Mouse (Mus musculus) subcutaneous adipose tissue, adult 2 months (tissue): ENCODE results near the gene Nphs2. TPM values are rescaled to one million over a fixed set of nuclear protein-coding genes. Genes with fewer than 3 reads are reported as not detected.

Experiments
- polyA plus RNA-seq: library from polyadenylated mRNA; depleted of rRNA; stranded (reverse); fragments of >200 nt; gene quantifications from 2 replicates; pipeline ENCODE4 v1.2.3, GENCODE M21; 2012; ENCODE audit warnings: low replicate concordance; rRNA removed

Gene Nphs2
- polyA plus RNA-seq, result 0.08 TPM in 1 of 2 replicates, not detected in the other

GRCm38 (mm10) chr1:156310630-156311029, at the start of gene Nphs2:
Gene Nphs2 (plus strand): TSS chr1:156310727.

GRCm38 (mm10) chr1:156302911-156303749, 7.4 kb upstream of the Nphs2 start, which contains the start of gene Tdrd5:
Gene Tdrd5 (minus strand): TSS chr1:156303664.

GRCm38 (mm10) chr1:156365740-156366139, 55.2 kb downstream of the Nphs2 start, which contains the start of gene Gm2000:
Gene Gm2000 (plus strand): TSS chr1:156366040.

Other genes starting within 250 kb of the Nphs2 start
- 0.13 TPM in 1 of 2 replicates, not detected in the other for gene Fam163a, start 105.7 kb upstream of the Nphs2 start, polyA plus RNA-seq
- 0.03 TPM in 1 of 2 replicates, not detected in the other for gene Tdrd5, start 7.1 kb upstream of the Nphs2 start, polyA plus RNA-seq
- gene Gm2000, start 55.3 kb downstream of the Nphs2 start, polyA plus RNA-seq, result 23.2 and 40.1 TPM in 2 replicates
- gene Axdnd1, start 110.4 kb downstream of the Nphs2 start, polyA plus RNA-seq, result 0.09 TPM in 1 of 2 replicates, not detected in the other
- gene Soat1, start 163.6 kb downstream of the Nphs2 start, polyA plus RNA-seq, result 8.1 and 74.6 TPM in 2 replicates
- 13.3 and 22.2 TPM in 2 replicates for gene Gm10031, start 213.3 kb downstream of the Nphs2 start, polyA plus RNA-seq
- 4.5 and 11.6 TPM in 2 replicates for gene Abl2, start 248.1 kb downstream of the Nphs2 start, polyA plus RNA-seq